Mouse (Mus musculus) mesoderm, embryonic 11.5 days (tissue): Measurements from ENCODE around the gene Slc16a12.
"Not testable (repeated sequence)": the region's sequence is repeated elsewhere in the genome, so short reads cannot be mapped to it uniquely, and the experiment has no call there.

Source experiments
- DNase-seq: peaks from one replicate; pipeline ENCODE4 v3.0.0-alpha.2; 2012; ENCODE audit warnings: low read depth, low spot score

Slc16a12 gene

GRCm38 (mm10) chr19:34746688-34747504 lies at the start of gene Slc16a12:
Slc16a12 (minus strand) TSS chr19:34747289.
- DNase-seq: peak; percentile 47

GRCm38 (mm10) chr19:34796396-34796795 lies 49.3 kb upstream of the Slc16a12 start:
- DNase-seq: no peak

- DNase-seq: no peak
These were observed 35.4 kb upstream of the Slc16a12 start for GRCm38 (mm10) chr19:34782491-34782890.

GRCm38 (mm10) chr19:34778993-34779392 lies 31.9 kb upstream of the Slc16a12 start:
- no peak for DNase-seq

GRCm38 (mm10) chr19:34778098-34778497 lies 31.0 kb upstream of the Slc16a12 start:
- DNase-seq: no peak

GRCm38 (mm10) chr19:34772775-34773174 lies 25.7 kb upstream of the Slc16a12 start:
- peak; percentile 49 for DNase-seq

- DNase-seq: no peak
These were observed 23.7 kb upstream of the Slc16a12 start for GRCm38 (mm10) chr19:34770764-34771163.

GRCm38 (mm10) chr19:34758754-34759153 lies 11.7 kb upstream of the Slc16a12 start:
- no peak for DNase-seq

- DNase-seq: no peak
These were observed 9.6 kb upstream of the Slc16a12 start for GRCm38 (mm10) chr19:34756561-34757240.

- no peak for DNase-seq
These were observed 8.6 kb upstream of the Slc16a12 start for GRCm38 (mm10) chr19:34755680-34756079.

- DNase-seq: no peak
These were observed 6.2 kb upstream of the Slc16a12 start for GRCm38 (mm10) chr19:34753243-34753642.

GRCm38 (mm10) chr19:34752391-34753092 lies 5.5 kb upstream of the Slc16a12 start:
- no peak for DNase-seq

- DNase-seq: no peak
These were observed 4.1 kb upstream of the Slc16a12 start for GRCm38 (mm10) chr19:34751150-34751549.

- DNase-seq: no peak
These were observed 1.9 kb upstream of the Slc16a12 start for GRCm38 (mm10) chr19:34748992-34749391.

GRCm38 (mm10) chr19:34747969-34748368 lies 880 bp upstream of the Slc16a12 start:
- DNase-seq: not testable (repeated sequence)

- no peak for DNase-seq
These were observed 888 bp downstream of the Slc16a12 start for GRCm38 (mm10) chr19:34746201-34746600.

- no peak for DNase-seq
These were observed 2.1 kb downstream of the Slc16a12 start for GRCm38 (mm10) chr19:34745012-34745411.

GRCm38 (mm10) chr19:34737916-34738315 lies 9.2 kb downstream of the Slc16a12 start:
- no peak for DNase-seq

- DNase-seq: no peak
These were observed 11.2 kb downstream of the Slc16a12 start for GRCm38 (mm10) chr19:34735900-34736299.

GRCm38 (mm10) chr19:34733020-34733419 lies 14.1 kb downstream of the Slc16a12 start:
- no peak for DNase-seq

- DNase-seq: no peak
These were observed 15.7 kb downstream of the Slc16a12 start for GRCm38 (mm10) chr19:34731356-34731755.

- DNase-seq: no peak
These were observed 16.5 kb downstream of the Slc16a12 start for GRCm38 (mm10) chr19:34730584-34730983.
